Mouse (Mus musculus): Measurements from ENCODE around the gene Gramd2. TPM values are rescaled to one million over a fixed set of nuclear protein-coding genes. Genes with fewer than 3 reads are reported as not detected.
A peak's percentile ranks its signal among the peaks of the same experiment; 100 is the strongest.

The Gramd2 gene
- polyA plus RNA-seq, 2 experiments, result 0.12 TPM; not detected in 1

DNA sequence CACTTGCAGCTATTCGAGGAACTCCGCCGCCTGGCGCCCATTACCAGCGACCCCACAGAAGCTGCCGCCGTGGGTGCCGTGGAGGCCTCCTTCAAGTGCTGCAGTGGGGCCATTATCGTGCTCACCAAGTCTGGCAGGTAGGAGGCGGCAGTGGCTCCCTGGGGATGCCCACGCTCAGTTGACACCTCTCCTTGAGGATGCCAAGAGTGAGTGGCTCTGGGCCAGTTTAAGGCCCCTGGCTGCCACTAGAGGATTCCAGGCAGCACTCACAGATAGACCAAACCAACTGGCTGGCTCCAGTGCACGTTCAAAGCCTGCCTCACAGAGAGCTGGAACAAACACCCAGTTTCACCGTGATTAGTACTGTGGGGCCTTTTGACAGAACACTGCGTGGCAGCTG, 4.3 kb upstream of the Gramd2 start:
- Histone ChIP-seq H3K9me3 (ENCODE audit: control insufficient read depth, low read length) (no peaks in the 10 kb centered on the region), H3K36me3 (replicated peaks; ENCODE audit: control insufficient read depth, insufficient read depth, low read depth) (no peaks in the 10 kb centered on the region; the same call in 1 of the 2 replicates), H3K4me2 (ENCODE audit: low read depth) (no peak overlapping the region), H3K27me3 (ENCODE audit: control insufficient read depth, insufficient read depth, low read length) (peaks cover 10% of the 10 kb centered on the region), H3K9ac (replicated peaks) (no peak overlapping the region), H3K27ac (no peak overlapping the region), H3K4me3 (ENCODE audit: insufficient read depth in 1 of 2, low read depth in 2 of 2, low read length in 2 of 2) (no peak overlapping the region), H3K4me1 (replicated peaks; ENCODE audit: control insufficient read depth in 2 of 2, insufficient read depth in 2 of 2, low read length in 1 of 2) (peaks cover 2 to 17% of the 10 kb centered on the region in 2 experiments; a peak in 3 of 4 replicates)
- 80% methylated on average over 14 of the region's 14 CpGs for WGBS (ENCODE audit: insufficient replicate concordance)
- DNase-seq (ENCODE audit: low read depth in 3 of 3, low spot score in 3 of 3) (no peak), ATAC-seq (ENCODE audit: insufficient read depth) (no peak)
- TF ChIP-seq CTCF (IDR thresholded peaks at IDR 0.05; ENCODE audit: low read depth) (0 out of 2 replicates have a peak, but pooled peaks have one; percentile 3), EP300 (IDR thresholded peaks at IDR 0.05; ENCODE audit: low read depth) (no peak)

DNA sequence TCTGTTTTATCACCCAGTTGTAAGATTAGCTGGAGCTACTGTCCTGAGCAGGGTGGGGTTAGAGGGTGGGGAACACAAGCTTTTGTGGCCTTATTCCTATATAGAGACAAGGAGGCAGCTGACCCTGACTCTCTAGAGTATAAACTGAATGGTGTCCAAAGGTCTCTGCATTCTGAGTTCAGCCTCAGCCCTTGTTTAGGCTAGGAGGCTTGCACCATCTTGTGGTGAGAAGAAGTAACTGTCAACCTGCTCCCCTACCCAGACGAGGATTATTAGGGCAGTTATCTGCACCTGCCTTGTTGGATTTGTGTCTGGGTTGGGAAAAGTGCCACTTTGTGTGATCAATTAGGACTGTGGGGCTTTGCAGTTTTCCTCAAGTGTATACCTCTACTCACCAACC, 1.6 kb upstream of the Gramd2 start:
- H3K36me3 ChIP-seq (replicated peaks; ENCODE audit: control insufficient read depth, insufficient read depth, low read depth), result no peaks in the 10 kb centered on the region; the same call in 1 of the 2 replicates
- H3K4me1 ChIP-seq (replicated peaks; ENCODE audit: control insufficient read depth in 2 of 2, insufficient read depth in 2 of 2, low read length in 1 of 2), result 0 out of 4 replicates have a peak, but pooled peaks cover 0 to 3% of the 10 kb centered on the region in 2 experiments
- H3K9me3 ChIP-seq (ENCODE audit: control insufficient read depth, low read length), result no peaks in the 10 kb centered on the region
- 17% methylated on average over 1 of the region's 1 CpGs for WGBS (ENCODE audit: insufficient replicate concordance)
- TF ChIP-seq CTCF (IDR thresholded peaks at IDR 0.05; ENCODE audit: low read depth) (peak; percentile 82), EP300 (IDR thresholded peaks at IDR 0.05; ENCODE audit: low read depth) (no peak)
- no peak overlapping the region for H3K9ac ChIP-seq (replicated peaks)
- no peak overlapping the region for H3K4me3 ChIP-seq (ENCODE audit: insufficient read depth in 1 of 2, low read depth in 2 of 2, low read length in 2 of 2)
- no peak overlapping the region for H3K27ac ChIP-seq
- H3K27me3 ChIP-seq (ENCODE audit: control insufficient read depth, insufficient read depth, low read length), result peaks cover 25% of the 10 kb centered on the region
- ATAC-seq (ENCODE audit: insufficient read depth) (no peak), DNase-seq (ENCODE audit: low read depth in 3 of 3, low spot score in 3 of 3) (peak in 1 of 3 experiments; percentile 20)
- H3K4me2 ChIP-seq (ENCODE audit: low read depth), result no peak overlapping the region

DNA sequence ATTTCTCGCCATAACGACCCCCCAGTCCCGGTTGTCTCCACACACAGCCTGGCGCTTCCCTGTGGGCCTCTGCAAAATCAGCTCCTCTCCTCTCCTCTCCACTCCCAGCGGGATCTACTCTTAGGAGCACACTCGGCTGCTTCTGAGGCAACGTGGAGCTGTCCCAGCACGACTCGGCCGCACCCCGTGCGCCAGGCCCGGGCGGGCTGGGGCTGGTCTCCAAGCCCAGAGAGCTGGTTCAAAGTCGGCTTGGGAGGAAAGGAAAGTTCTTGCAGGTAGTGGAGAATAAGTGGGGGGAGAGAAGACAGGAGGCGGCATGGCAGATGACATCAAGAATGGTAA, 561 bp downstream of the Gramd2 start:
- Histone ChIP-seq H3K4me2 (ENCODE audit: low read depth) (peak overlapping the region; percentile 60), H3K4me1 (replicated peaks; ENCODE audit: control insufficient read depth in 2 of 2, insufficient read depth in 2 of 2, low read length in 1 of 2) (no peaks in the 10 kb centered on the region), H3K9ac (replicated peaks) (no peak overlapping the region), H3K27ac (no peak overlapping the region), H3K36me3 (replicated peaks; ENCODE audit: control insufficient read depth, insufficient read depth, low read depth) (no peaks in the 10 kb centered on the region), H3K27me3 (ENCODE audit: control insufficient read depth, insufficient read depth, low read length) (peaks cover 24% of the 10 kb centered on the region), H3K9me3 (ENCODE audit: control insufficient read depth, low read length) (no peaks in the 10 kb centered on the region), H3K4me3 (ENCODE audit: insufficient read depth in 1 of 2, low read depth in 2 of 2, low read length in 2 of 2) (peak overlapping the region in 1 of 2 experiments; percentile 29; a peak in 2 of 4 replicates)
- WGBS (ENCODE audit: insufficient replicate concordance), result 21% methylated on average over 16 of the region's 16 CpGs
- TF ChIP-seq EP300 (IDR thresholded peaks at IDR 0.05; ENCODE audit: low read depth) (no peak), CTCF (IDR thresholded peaks at IDR 0.05; ENCODE audit: low read depth) (no peak)
- ATAC-seq (ENCODE audit: insufficient read depth) (no peak), DNase-seq (ENCODE audit: low read depth in 3 of 3, low spot score in 3 of 3) (no peak)

DNA sequence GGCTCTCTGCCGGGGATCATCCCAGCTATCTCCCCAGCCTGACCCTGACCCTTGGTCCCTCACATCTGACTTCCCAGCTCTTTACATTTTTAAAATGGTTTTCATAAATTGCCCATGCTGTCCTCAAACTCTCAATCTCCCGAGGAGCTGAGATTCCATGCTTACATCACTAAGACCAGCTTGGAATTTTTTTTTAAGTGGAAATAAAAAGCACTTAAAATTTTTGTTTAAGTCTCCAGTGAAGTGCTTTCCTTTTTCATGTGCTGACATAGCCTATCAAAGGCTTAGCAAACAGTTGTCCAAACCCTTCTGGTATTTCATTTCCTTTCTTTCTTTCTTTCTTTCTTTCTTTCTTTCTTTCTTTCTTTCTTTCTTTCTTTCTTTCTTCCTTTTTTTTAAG, 4.1 kb downstream of the Gramd2 start:
- ATAC-seq (ENCODE audit: insufficient read depth) (no peak), DNase-seq (ENCODE audit: low read depth in 3 of 3, low spot score in 3 of 3) (no peak)
- TF ChIP-seq CTCF (IDR thresholded peaks at IDR 0.05; ENCODE audit: low read depth) (no peak), EP300 (IDR thresholded peaks at IDR 0.05; ENCODE audit: low read depth) (no peak)
- Histone ChIP-seq H3K9ac (replicated peaks) (no peak overlapping the region), H3K4me3 (ENCODE audit: insufficient read depth in 1 of 2, low read depth in 2 of 2, low read length in 2 of 2) (no peak overlapping the region), H3K4me1 (replicated peaks; ENCODE audit: control insufficient read depth in 2 of 2, insufficient read depth in 2 of 2, low read length in 1 of 2) (no peaks in the 10 kb centered on the region; a peak in 1 of 4 replicates), H3K27ac (no peak overlapping the region), H3K36me3 (replicated peaks; ENCODE audit: control insufficient read depth, insufficient read depth, low read depth) (no peaks in the 10 kb centered on the region), H3K4me2 (ENCODE audit: low read depth) (no peak overlapping the region), H3K9me3 (ENCODE audit: control insufficient read depth, low read length) (no peaks in the 10 kb centered on the region), H3K27me3 (ENCODE audit: control insufficient read depth, insufficient read depth, low read length) (peaks cover 25% of the 10 kb centered on the region)
- WGBS (ENCODE audit: insufficient replicate concordance), result 48% methylated on average over 2 of the region's 2 CpGs

DNA sequence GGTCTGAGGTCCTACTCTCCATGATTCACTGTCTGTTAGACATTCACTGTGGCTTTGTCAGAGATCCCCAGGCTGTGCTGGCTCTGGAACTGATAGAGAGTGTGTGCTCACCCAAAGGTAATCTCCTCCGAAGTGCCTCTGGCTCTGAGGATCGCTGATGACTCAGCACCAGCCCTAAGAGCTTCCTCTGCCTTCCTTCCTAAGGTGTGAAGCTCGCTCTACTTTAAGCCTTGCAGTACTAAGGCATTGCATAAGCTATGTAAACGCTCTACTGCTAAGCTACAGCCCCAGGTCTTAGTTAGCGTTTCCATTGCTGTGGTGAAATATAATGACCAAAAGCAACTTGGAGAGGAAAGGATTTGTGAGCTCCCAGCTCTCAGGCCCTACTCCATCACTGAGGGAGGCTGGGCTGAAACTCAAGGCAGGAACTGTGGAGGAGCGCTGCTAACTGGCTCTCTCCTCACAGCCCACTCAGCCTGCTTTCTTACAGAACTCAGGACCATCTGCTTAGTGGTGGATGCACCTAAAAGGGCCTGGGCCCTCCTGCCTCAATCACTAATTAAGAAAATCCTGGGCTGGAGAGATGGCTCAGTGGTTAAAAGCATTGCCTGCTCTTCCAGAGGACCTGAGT, 7.6 kb downstream of the Gramd2 start:
- Histone ChIP-seq H3K9ac (replicated peaks) (no peak overlapping the region), H3K4me1 (replicated peaks; ENCODE audit: control insufficient read depth in 2 of 2, insufficient read depth in 2 of 2, low read length in 1 of 2) (no peaks in the 10 kb centered on the region; a peak in 1 of 4 replicates), H3K4me3 (ENCODE audit: insufficient read depth in 1 of 2, low read depth in 2 of 2, low read length in 2 of 2) (no peak overlapping the region), H3K27ac (no peak overlapping the region), H3K27me3 (ENCODE audit: control insufficient read depth, insufficient read depth, low read length) (peaks cover 3% of the 10 kb centered on the region; the same call in 1 of the 2 replicates), H3K4me2 (ENCODE audit: low read depth) (no peak overlapping the region), H3K9me3 (ENCODE audit: control insufficient read depth, low read length) (no peaks in the 10 kb centered on the region), H3K36me3 (replicated peaks; ENCODE audit: control insufficient read depth, insufficient read depth, low read depth) (no peaks in the 10 kb centered on the region)
- no peak for TF ChIP-seq CTCF (IDR thresholded peaks at IDR 0.05; ENCODE audit: low read depth)
- no peak for TF ChIP-seq EP300 (IDR thresholded peaks at IDR 0.05; ENCODE audit: low read depth)
- WGBS (ENCODE audit: insufficient replicate concordance), result 19% methylated on average over 6 of the region's 6 CpGs
- DNase-seq (ENCODE audit: low read depth in 3 of 3, low spot score in 3 of 3) (peak in 1 of 3 experiments; percentile 22), ATAC-seq (ENCODE audit: insufficient read depth) (no peak)

Data from liver, embryonic 14.5 days (tissue).